Mouse (Mus musculus) cortical plate, adult 2 months (tissue): ENCODE results near the gene Il22ra2.

Experiments
- CTCF ChIP-seq: fragments of 200-500 bp; IDR thresholded peaks from 2 replicates; pipeline ENCODE4 v1.5.1; 2011; ENCODE audit warnings: mild to moderate bottlenecking, control low read depth, low read length; ENCODE audit not compliant: insufficient read depth; ENCODE audit errors: extremely low read depth
- POLR2A ChIP-seq: fragments of 200-500 bp; IDR thresholded peaks from 2 replicates; pipeline ENCODE4 v1.6.1; 2011; ENCODE audit warnings: mild to moderate bottlenecking, low read length, control low read depth; ENCODE audit not compliant: insufficient read depth; ENCODE audit errors: extremely low read depth

- no peak for TF ChIP-seq CTCF
- TF ChIP-seq POLR2A, result no peak
These were observed 17.1 kb downstream of the Il22ra2 start for GRCm38 (mm10) chr10:19638851-19639250.
